Mouse (Mus musculus): ENCODE measurements at regions not wholly inside any gene's neighbourhood (a gene's known extent, or its start where the extent isn't known, plus 50 kb on each side); places are given as distances from the start of the nearest gene placed in this dataset.

DNA sequence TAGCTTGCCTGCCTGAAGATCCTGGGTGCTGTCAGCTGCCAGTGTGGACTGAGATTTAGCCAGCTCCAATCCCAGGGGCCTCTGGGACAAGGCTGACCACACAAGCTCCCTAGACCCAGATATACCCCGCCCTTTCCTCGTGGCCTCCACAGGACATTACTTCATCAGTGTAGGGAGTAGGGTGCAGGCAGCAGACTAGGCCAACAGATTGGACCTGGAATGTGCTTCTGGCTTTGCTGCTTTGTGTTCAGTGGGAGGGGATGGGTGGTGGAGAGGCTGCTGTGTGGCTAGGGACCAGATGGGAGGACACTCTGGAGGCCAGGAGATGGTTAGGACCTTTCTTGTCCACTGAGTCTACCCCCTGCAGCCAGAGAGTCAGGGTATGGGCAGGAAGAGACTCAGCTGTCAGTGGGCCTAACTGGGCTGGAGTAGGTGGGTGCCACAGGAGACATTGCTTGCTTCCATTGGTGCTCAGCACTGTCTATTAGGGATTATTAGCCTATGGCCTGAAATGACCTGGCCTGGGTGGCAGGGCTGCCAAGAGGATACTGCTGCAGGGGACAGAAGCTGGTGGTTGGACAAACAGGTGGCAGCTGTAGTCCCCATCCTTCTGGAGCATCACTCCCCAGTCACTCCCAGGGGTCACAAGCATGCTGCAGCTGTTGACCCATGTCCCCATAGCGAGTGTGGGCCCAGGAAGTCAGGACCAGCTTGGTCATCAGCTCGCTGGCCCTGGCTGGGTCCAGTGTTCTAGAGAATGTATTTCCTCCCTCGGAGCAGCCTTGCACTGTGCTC is 132.5 kb upstream of the Ccnd1 start:
- dilution Hi-C loops (cut with MboI; ENCODE audit: extremely low pct_ligation_motif_present, extremely low pct_unique_long_range_greater_than_20kb, low sequenced_read_pairs) = no loop called here
- Histone ChIP-seq H3K9me3 (replicated peaks; ENCODE audit: low read length) (no peaks in the 10 kb centered on the region), H3K79me2 (replicated peaks; ENCODE audit: control insufficient read depth, extremely low read depth, insufficient read depth, poor library complexity, severe bottlenecking) (no peaks in the 10 kb centered on the region), H3K4me2 (ENCODE audit: insufficient read depth, low read depth, poor library complexity, severe bottlenecking) (no peak overlapping the region), H3K9ac (ENCODE audit: insufficient read depth, low read depth) (no peak overlapping the region), H3K36me3 (replicated peaks in 1 of 2; ENCODE audit: control insufficient read depth in 1 of 2, insufficient read depth in 1 of 2, low read length in 1 of 2) (no peaks in the 10 kb centered on the region), H3K27ac (ENCODE audit: insufficient read depth, low read depth) (no peak overlapping the region), H3K27me3 (replicated peaks) (peaks cover 92% of the 10 kb centered on the region), H3K4me1 (ENCODE audit: control insufficient read depth in 1 of 2, insufficient read depth in 2 of 2) (no peaks in the 10 kb centered on the region), H3K4me3 (replicated peaks in 1 of 3; ENCODE audit: low read depth in 2 of 3, low read length in 2 of 3, poor library complexity in 1 of 3) (no peak overlapping the region)
- TF ChIP-seq UBTF (IDR thresholded peaks at IDR 0.05; ENCODE audit: low read depth, low read length) = no peak
- TF ChIP-seq MXI1 (IDR thresholded peaks at IDR 0.05; ENCODE audit: low read depth, low read length) = no peak
- no peak for TF ChIP-seq TCF12 (IDR thresholded peaks at IDR 0.05; ENCODE audit: low read depth, low read length)
- no peak for TF ChIP-seq RAD21 (IDR thresholded peaks at IDR 0.05; ENCODE audit: low read depth, low read length)
- in situ Hi-C loops (cut with MboI; ENCODE audit: low pct_ligation_motif_present, low pct_unique_long_range_greater_than_20kb, low sequenced_read_pairs) = no loop called here
- no peak for DNase-seq (ENCODE audit: extremely low read depth)

- peaks cover 92% of the 10 kb centered on the region for H3K27me3 ChIP-seq (replicated peaks)
- no peaks in the 10 kb centered on the region for H3K9me3 ChIP-seq (replicated peaks; ENCODE audit: low read length)
- no peak overlapping the region for H3K4me3 ChIP-seq (replicated peaks in 1 of 3; ENCODE audit: low read depth in 2 of 3, low read length in 2 of 3, poor library complexity in 1 of 3)
- in situ Hi-C loops (cut with MboI; ENCODE audit: low pct_ligation_motif_present, low pct_unique_long_range_greater_than_20kb, low sequenced_read_pairs) = no loop called here
- no peak overlapping the region for H3K9ac ChIP-seq (ENCODE audit: insufficient read depth, low read depth)
- no peaks in the 10 kb centered on the region for H3K79me2 ChIP-seq (replicated peaks; ENCODE audit: control insufficient read depth, extremely low read depth, insufficient read depth, poor library complexity, severe bottlenecking)
- no peaks in the 10 kb centered on the region for H3K36me3 ChIP-seq (replicated peaks in 1 of 2; ENCODE audit: control insufficient read depth in 1 of 2, insufficient read depth in 1 of 2, low read length in 1 of 2)
- H3K4me2 ChIP-seq (ENCODE audit: insufficient read depth, low read depth, poor library complexity, severe bottlenecking) = no peak overlapping the region
- H3K27ac ChIP-seq (ENCODE audit: insufficient read depth, low read depth) = no peak overlapping the region
- DNase-seq (ENCODE audit: extremely low read depth) = no peak
- no peak for TF ChIP-seq PAX5 (IDR thresholded peaks at IDR 0.05; ENCODE audit: low read length)
- no peak for TF ChIP-seq GABPA (IDR thresholded peaks at IDR 0.05; ENCODE audit: insufficient replicate concordance, low read depth, low read length)
- no peak for TF ChIP-seq IRF4 (IDR thresholded peaks at IDR 0.05; ENCODE audit: low read depth, low read length)
- no peak for TF ChIP-seq MAZ (IDR thresholded peaks at IDR 0.05; ENCODE audit: low read depth, low read length)
- TF ChIP-seq BHLHE40 (IDR thresholded peaks at IDR 0.05; ENCODE audit: low read depth, low read length) = no peak
- TF ChIP-seq NRF1 (IDR thresholded peaks at IDR 0.05; ENCODE audit: low read depth, low read length) = no peak
- TF ChIP-seq POLR2AphosphoS2 (IDR thresholded peaks at IDR 0.05; ENCODE audit: low read depth, low read length) = no peak
- no peak for TF ChIP-seq USF2 (conservative IDR thresholded peaks at IDR 0.05; ENCODE audit: low read depth, low read length)
- TF ChIP-seq RCOR1 (conservative IDR thresholded peaks at IDR 0.05; ENCODE audit: low read depth, low read length) = no peak
- TF ChIP-seq UBTF (IDR thresholded peaks at IDR 0.05; ENCODE audit: low read depth, low read length) = no peak
- TF ChIP-seq ETS1 (conservative IDR thresholded peaks at IDR 0.05; ENCODE audit: low read depth, low read length) = no peak
- no peak for TF ChIP-seq TCF12 (IDR thresholded peaks at IDR 0.05; ENCODE audit: low read depth, low read length)
- no peak for TF ChIP-seq MEF2A (IDR thresholded peaks at IDR 0.05; ENCODE audit: borderline replicate concordance, low read depth, low read length)
- TF ChIP-seq TBP (conservative IDR thresholded peaks at IDR 0.05; ENCODE audit: low read depth, low read length) = no peak
- TF ChIP-seq MXI1 (IDR thresholded peaks at IDR 0.05; ENCODE audit: low read depth, low read length) = no peak
- TF ChIP-seq POLR2A (IDR thresholded peaks at IDR 0.05; ENCODE audit: low read depth, low read length) = no peak
- TF ChIP-seq ELF1 (IDR thresholded peaks at IDR 0.05; ENCODE audit: low read depth, low read length) = no peak
- TF ChIP-seq MYC (IDR thresholded peaks at IDR 0.05; ENCODE audit: low read depth, low read length) = no peak
- no peaks in the 10 kb centered on the region for H3K4me1 ChIP-seq (ENCODE audit: control insufficient read depth in 1 of 2, insufficient read depth in 2 of 2)
- dilution Hi-C loops (cut with MboI; ENCODE audit: extremely low pct_ligation_motif_present, extremely low pct_unique_long_range_greater_than_20kb, low sequenced_read_pairs) = no loop called here
Measured at GRCm38 (mm10) chr7:145071533-145071932, 131.8 kb upstream of the Ccnd1 start.
